Mouse (Mus musculus): Measurements from ENCODE around the gene Iqsec1.

- TF ChIP-seq CTCF (IDR thresholded peaks at IDR 0.05; ENCODE audit: low read depth, low read length) (no peak), TAL1 (conservative IDR thresholded peaks at IDR 0.05; ENCODE audit: low read depth, low read length) (no peak), POLR2AphosphoS5 (IDR thresholded peaks at IDR 0.05; ENCODE audit: insufficient replicate concordance, low read depth, low read length) (no peak), GATA1 (IDR thresholded peaks at IDR 0.05; ENCODE audit: borderline replicate concordance, low read length) (no peak), GATA2 (IDR thresholded peaks at IDR 0.05; ENCODE audit: borderline replicate concordance, low read depth, low read length) (no peak)
Observed at GRCm38 (mm10) chr6:90712486-90713480, 275.7 kb downstream of the Iqsec1 start.
